Mouse (Mus musculus) layer of hippocampus, postnatal 25 days (tissue): ENCODE measurements around the gene Unc5cl. TPM values are rescaled to one million over a fixed set of nuclear protein-coding genes. Genes with fewer than 3 reads are reported as not detected.
A peak's percentile ranks its signal among the peaks of the same experiment; 100 is the strongest.
"Not testable (repeated sequence)": the region's sequence is repeated elsewhere in the genome, so short reads cannot be mapped to it uniquely, and the experiment has no call there.

Experiments used
- DNase-seq, 2 experiments: peaks; one replicate each; pipeline ENCODE4 v3.0.0; 2022; ENCODE audit warnings: mixed read lengths in 2 of 2, low spot score in 1 of 2; ENCODE audit errors: extremely low spot score in 1 of 2
- total RNA-seq, 2 experiments: library from RNA; stranded (reverse); gene quantifications; 2 replicates each; pipeline ENCODE4 v1.2.3; 2021

Unc5cl gene
- total RNA-seq, 2 experiments from 2014 or later, result 0.47 to 0.64 TPM

GRCm38 (mm10) chr17:48466769-48467394 lies 12.2 kb downstream of the Unc5cl start:
- no peak for DNase-seq

GRCm38 (mm10) chr17:48467395-48468231 lies 12.9 kb downstream of the Unc5cl start:
- peak; percentile 90 to 97 for DNase-seq

- DNase-seq, result not testable (repeated sequence)
Observed at GRCm38 (mm10) chr17:48474282-48474681, 19.6 kb downstream of the Unc5cl start.

GRCm38 (mm10) chr17:48475444-48475843 lies 20.7 kb downstream of the Unc5cl start:
- no peak for DNase-seq

GRCm38 (mm10) chr17:48479952-48480351 lies 25.3 kb downstream of the Unc5cl start:
- DNase-seq, result no peak

GRCm38 (mm10) chr17:48483764-48484163 lies 29.1 kb downstream of the Unc5cl start:
- DNase-seq, result no peak

GRCm38 (mm10) chr17:48484191-48484590 lies 29.5 kb downstream of the Unc5cl start:
- DNase-seq, result no peak

- DNase-seq, result no peak
Observed at GRCm38 (mm10) chr17:48489466-48489865, 34.8 kb downstream of the Unc5cl start.

GRCm38 (mm10) chr17:48492621-48493020 lies 37.9 kb downstream of the Unc5cl start:
- DNase-seq, result no peak

GRCm38 (mm10) chr17:48493582-48493981 lies 38.9 kb downstream of the Unc5cl start:
- no peak for DNase-seq

GRCm38 (mm10) chr17:48493986-48494385 lies 39.3 kb downstream of the Unc5cl start:
- DNase-seq, result no peak

- DNase-seq, result no peak
Observed at GRCm38 (mm10) chr17:48497986-48498385, 43.3 kb downstream of the Unc5cl start.

GRCm38 (mm10) chr17:48500846-48501445 lies 46.2 kb downstream of the Unc5cl start:
- no peak for DNase-seq

GRCm38 (mm10) chr17:48505006-48505405 lies 50.3 kb downstream of the Unc5cl start:
- no peak for DNase-seq

- DNase-seq, result no peak
Observed at GRCm38 (mm10) chr17:48506986-48507385, 52.3 kb downstream of the Unc5cl start.

- no peak for DNase-seq
Observed at GRCm38 (mm10) chr17:48509596-48509995, 54.9 kb downstream of the Unc5cl start.

- DNase-seq, result no peak
Observed at GRCm38 (mm10) chr17:48512614-48513281, 58.0 kb downstream of the Unc5cl start.

GRCm38 (mm10) chr17:48514613-48515012 lies 59.9 kb downstream of the Unc5cl start:
- no peak for DNase-seq

- no peak for DNase-seq
Observed at GRCm38 (mm10) chr17:48519046-48519445, 64.3 kb downstream of the Unc5cl start.

- no peak for DNase-seq
Observed at GRCm38 (mm10) chr17:48520352-48520751, 65.7 kb downstream of the Unc5cl start.

GRCm38 (mm10) chr17:48523056-48523455 lies 68.4 kb downstream of the Unc5cl start:
- no peak for DNase-seq
